Mouse (Mus musculus): ENCODE measurements at regions not wholly inside any gene's neighbourhood (a gene's known extent, or its start where the extent isn't known, plus 50 kb on each side); places are given as distances from the start of the nearest gene placed in this dataset.

DNA sequence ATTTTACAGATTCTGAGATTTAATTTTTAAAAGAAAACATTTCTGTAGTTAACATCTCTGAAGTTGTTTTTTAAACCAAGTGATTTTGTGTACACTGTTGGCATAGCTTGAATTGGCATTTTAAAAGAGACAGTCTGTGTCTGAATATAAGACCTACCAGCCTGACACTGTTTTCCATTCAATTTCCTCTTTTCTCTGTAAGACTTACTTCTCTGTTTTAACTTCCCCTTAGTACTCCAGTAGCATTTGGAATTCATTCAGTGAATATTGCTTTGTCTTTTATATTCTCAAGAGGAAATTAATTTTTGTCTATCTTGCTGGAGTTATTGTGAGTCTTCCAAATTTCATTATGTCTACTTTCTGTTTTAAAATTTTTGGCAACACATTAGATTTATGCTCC lies 396.9 kb upstream of the Pot1a start:
- peak; percentile 7 for DNase-seq (ENCODE audit: extremely low read depth)
- Histone ChIP-seq H3K9me3 (replicated peaks; ENCODE audit: low read length) (no peaks in the 10 kb centered on the region), H3K4me2 (ENCODE audit: insufficient read depth, low read depth, poor library complexity, severe bottlenecking) (no peak overlapping the region), H3K79me2 (replicated peaks; ENCODE audit: control insufficient read depth, extremely low read depth, insufficient read depth, poor library complexity, severe bottlenecking) (no peaks in the 10 kb centered on the region), H3K9ac (ENCODE audit: insufficient read depth, low read depth) (no peak overlapping the region), H3K4me1 (ENCODE audit: control insufficient read depth in 1 of 2, insufficient read depth in 2 of 2) (peaks cover 0 to 9% of the 10 kb centered on the region in 2 experiments; a peak in 1 of 4 replicates), H3K27ac (ENCODE audit: insufficient read depth, low read depth) (no peak overlapping the region), H3K36me3 (replicated peaks in 1 of 2; ENCODE audit: control insufficient read depth in 1 of 2, insufficient read depth in 1 of 2, low read length in 1 of 2) (no peaks in the 10 kb centered on the region), H3K4me3 (replicated peaks in 1 of 3; ENCODE audit: low read depth in 2 of 3, low read length in 2 of 3, poor library complexity in 1 of 3) (no peak overlapping the region), H3K27me3 (replicated peaks) (no peaks in the 10 kb centered on the region)
- no peak for TF ChIP-seq MAZ (IDR thresholded peaks at IDR 0.05; ENCODE audit: low read depth, low read length)
- TF ChIP-seq ZNF384 (IDR thresholded peaks at IDR 0.05; ENCODE audit: low read depth, low read length) = no peak
- no peak for TF ChIP-seq BHLHE40 (IDR thresholded peaks at IDR 0.05; ENCODE audit: low read depth, low read length)
- no peak for TF ChIP-seq MAX (IDR thresholded peaks at IDR 0.05; ENCODE audit: low read length)
- in situ Hi-C loops (cut with MboI; ENCODE audit: low pct_ligation_motif_present, low pct_unique_long_range_greater_than_20kb, low sequenced_read_pairs) = no loop called here
- dilution Hi-C loops (cut with MboI; ENCODE audit: extremely low pct_ligation_motif_present, extremely low pct_unique_long_range_greater_than_20kb, low sequenced_read_pairs) = no loop called here

Data from CH12.LX (cell line).